Comparison of ENCODE assay signal across 20 mouse cellular contexts in the genomic region with DNA sequence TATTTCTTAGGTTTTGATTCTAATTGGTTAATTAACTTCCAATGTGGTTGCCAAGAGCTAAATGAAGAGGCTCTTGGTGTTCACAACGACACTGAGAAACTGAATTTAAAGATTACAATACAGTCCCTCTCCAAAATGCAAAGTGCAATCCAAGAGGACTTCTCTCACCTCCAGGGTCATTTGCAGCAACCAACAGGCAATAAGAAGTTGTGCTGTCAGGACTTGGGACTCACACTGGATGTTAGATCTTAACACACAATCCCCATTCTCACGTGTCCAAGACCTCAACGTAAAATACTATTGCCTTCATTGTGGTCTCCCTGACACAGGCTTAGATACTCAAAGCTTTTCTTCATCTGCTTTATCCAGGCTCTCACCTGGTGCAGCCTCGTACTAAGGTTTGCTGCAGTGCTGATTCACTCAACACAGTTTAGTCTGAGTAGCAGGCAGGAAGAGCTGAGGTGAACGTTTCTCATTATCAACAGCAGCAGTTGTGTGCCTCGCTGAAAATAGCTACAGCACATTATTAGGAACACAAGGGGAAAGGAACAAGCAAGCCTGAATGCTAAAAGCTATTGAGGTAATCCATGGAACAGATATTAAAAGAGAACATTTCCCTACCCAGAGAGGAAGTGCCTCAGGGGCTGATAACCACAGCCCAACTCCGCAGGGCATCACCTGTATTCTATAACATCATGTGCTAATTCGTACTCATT.
DNase-seq lines count a peak whose midpoint lies in the region; ATAC-seq and TF ChIP-seq lines count a peak whose summit lies in the region.
"Had no signal": no experiment of that assay in that cellular context is flagged by ENCODE, and none has a peak within 500 bp of the region (broad histone marks: within the 10 kb centered on the region; RNA-seq: fewer than 3 reads in every experiment).

No protein-coding gene starts in this region.

- no peak for DNase-seq in hindbrain, embryonic 14.5 days (ENCODE audit: low spot score)
- DNase-seq in right cerebral cortex, adult 18-20 months = peak; percentile 1
- no peak for DNase-seq in right cerebral cortex, postnatal 36 days (ENCODE audit: low spot score in 2 of 2)
- DNase-seq in midbrain, postnatal 0 days (ENCODE audit: low spot score) = peak; percentile 24
- no peak for DNase-seq in thymus, postnatal 10 days (ENCODE audit: low spot score in 2 of 2)
- DNase-seq in urinary bladder, postnatal 36 days (ENCODE audit: low spot score in 2 of 2) = no peak
- DNase-seq: adrenal gland, adult 2 months; adrenal gland, postnatal 25 days; cerebellum, adult 11-12 months; cerebellum, adult 9-10 months; cerebellum, postnatal 25 days; forebrain, postnatal 0 days; gastrocnemius, postnatal 14 days; heart, postnatal 36 days had no signal

- TF ChIP-seq CTCF in midbrain, postnatal 0 days (IDR thresholded peaks at IDR 0.05) = no peak

- H3K36me3 ChIP-seq in hindbrain, embryonic 14.5 days (replicated peaks; ENCODE audit: control insufficient read depth, insufficient read depth) = no peaks in the 10 kb centered on the region
- H3K36me3 ChIP-seq in hindbrain, embryonic 13.5 days = no peaks in the 10 kb centered on the region
- H3K36me3 ChIP-seq in midbrain, postnatal 0 days (ENCODE audit: insufficient read depth, low read length) = no peaks in the 10 kb centered on the region
- H3K36me3 ChIP-seq: embryonic facial prominence, embryonic 13.5 days; heart, embryonic 13.5 days; hindbrain, embryonic 12.5 days had no signal

- no peaks in the 10 kb centered on the region for H3K27me3 ChIP-seq in hindbrain, embryonic 14.5 days (ENCODE audit: control insufficient read depth, insufficient read depth, low read length)
- H3K27me3 ChIP-seq in hindbrain, embryonic 13.5 days = no peaks in the 10 kb centered on the region
- H3K27me3 ChIP-seq in midbrain, postnatal 0 days (ENCODE audit: insufficient read depth, low read length) = no peaks in the 10 kb centered on the region
- H3K27me3 ChIP-seq: embryonic facial prominence, embryonic 13.5 days; forebrain, embryonic 13.5 days; heart, embryonic 13.5 days; hindbrain, embryonic 12.5 days had no signal

- H3K9ac ChIP-seq in hindbrain, embryonic 14.5 days = no peak overlapping the region
- H3K9ac ChIP-seq in hindbrain, embryonic 13.5 days = no peak overlapping the region
- no peak overlapping the region for H3K9ac ChIP-seq in midbrain, postnatal 0 days (replicated peaks; ENCODE audit: low read length, poor library complexity, severe bottlenecking)
- H3K9ac ChIP-seq: embryonic facial prominence, embryonic 13.5 days; forebrain, embryonic 13.5 days; forebrain, postnatal 0 days; heart, embryonic 13.5 days; hindbrain, embryonic 12.5 days had no signal

- 0 out of 2 replicates have a peak, but pooled peaks cover 6% of the 10 kb centered on the region for H3K4me1 ChIP-seq in hindbrain, embryonic 14.5 days (replicated peaks; ENCODE audit: control insufficient read depth, insufficient read depth, low read length)
- H3K4me1 ChIP-seq in hindbrain, embryonic 13.5 days (replicated peaks) = no peaks in the 10 kb centered on the region
- H3K4me1 ChIP-seq in midbrain, postnatal 0 days (ENCODE audit: insufficient read depth, low read length) = no peaks in the 10 kb centered on the region
- H3K4me1 ChIP-seq: embryonic facial prominence, embryonic 13.5 days; forebrain, embryonic 13.5 days; heart, embryonic 13.5 days; hindbrain, embryonic 12.5 days had no signal

- H3K4me3 ChIP-seq in hindbrain, embryonic 14.5 days (replicated peaks; ENCODE audit: low read length) = no peak overlapping the region
- H3K4me3 ChIP-seq in hindbrain, embryonic 13.5 days = no peak overlapping the region
- H3K4me3 ChIP-seq in midbrain, postnatal 0 days (ENCODE audit: low read depth, low read length) = no peak overlapping the region
- H3K4me3 ChIP-seq: embryonic facial prominence, embryonic 13.5 days; forebrain, embryonic 13.5 days; heart, embryonic 13.5 days; hindbrain, embryonic 12.5 days had no signal

- ATAC-seq in hindbrain, embryonic 14.5 days (ENCODE audit: low FRiP score) = no peak
- ATAC-seq in hindbrain, embryonic 13.5 days (ENCODE audit: low FRiP score) = no peak
- ATAC-seq in common myeloid progenitor, adult 5-6 weeks (replicated peaks; ENCODE audit: low read depth, poor library complexity, severe bottlenecking) = peak; percentile 75
- no peak for ATAC-seq in midbrain, postnatal 0 days (ENCODE audit: low FRiP score)
- ATAC-seq: forebrain, embryonic 13.5 days; forebrain, postnatal 0 days had no signal

- no peak overlapping the region for H3K4me2 ChIP-seq in hindbrain, embryonic 14.5 days (replicated peaks)
- no peak overlapping the region for H3K4me2 ChIP-seq in hindbrain, embryonic 13.5 days
- no peak overlapping the region for H3K4me2 ChIP-seq in midbrain, postnatal 0 days (ENCODE audit: low read depth, low read length, poor library complexity, severe bottlenecking)
- H3K4me2 ChIP-seq: embryonic facial prominence, embryonic 13.5 days; forebrain, embryonic 13.5 days; heart, embryonic 13.5 days; hindbrain, embryonic 12.5 days had no signal

- no peaks in the 10 kb centered on the region for H3K9me3 ChIP-seq in hindbrain, embryonic 14.5 days (ENCODE audit: control insufficient read depth, low read length)
- H3K9me3 ChIP-seq in hindbrain, embryonic 13.5 days = no peaks in the 10 kb centered on the region
- H3K9me3 ChIP-seq in midbrain, postnatal 0 days (ENCODE audit: low read length) = no peaks in the 10 kb centered on the region
- H3K9me3 ChIP-seq: embryonic facial prominence, embryonic 13.5 days; forebrain, embryonic 13.5 days; heart, embryonic 13.5 days; hindbrain, embryonic 12.5 days had no signal

- 77% methylated on average over 8 of the region's 8 CpGs for WGBS in hindbrain, embryonic 14.5 days
- 78% methylated on average over 8 of the region's 8 CpGs for WGBS in hindbrain, embryonic 13.5 days
- WGBS in midbrain, postnatal 0 days = 66% methylated on average over 8 of the region's 8 CpGs

- peak overlapping the region; percentile 7; the same call in 1 of the 2 replicates for H3K27ac ChIP-seq in hindbrain, embryonic 14.5 days
- no peak overlapping the region for H3K27ac ChIP-seq in hindbrain, embryonic 13.5 days
- H3K27ac ChIP-seq in midbrain, postnatal 0 days (ENCODE audit: low read depth, low read length) = no peak overlapping the region
- H3K27ac ChIP-seq: embryonic facial prominence, embryonic 13.5 days; forebrain, embryonic 13.5 days; heart, embryonic 13.5 days; hindbrain, embryonic 12.5 days had no signal

Comparison
In these comparisons a context has a peak if more than half of its experiments do, and no peak if none do; other contexts are left out.
1. DNase-seq: peak in right cerebral cortex, adult 18-20 months (single experiment) and midbrain, postnatal 0 days (single experiment); none in hindbrain, embryonic 14.5 days (single experiment), right cerebral cortex, postnatal 36 days (0 of 2), thymus, postnatal 10 days (0 of 2) and urinary bladder, postnatal 36 days (0 of 2).